Mouse (Mus musculus): ENCODE measurements around the gene Perm1. TPM values are rescaled to one million over a fixed set of nuclear protein-coding genes. Genes with fewer than 3 reads are reported as not detected.
A peak's percentile ranks its signal among the peaks of the same experiment; 100 is the strongest.

Gene Perm1
- total RNA-seq, 2 experiments from 2014 or later, result 4.2 to 5.9 TPM

DNA sequence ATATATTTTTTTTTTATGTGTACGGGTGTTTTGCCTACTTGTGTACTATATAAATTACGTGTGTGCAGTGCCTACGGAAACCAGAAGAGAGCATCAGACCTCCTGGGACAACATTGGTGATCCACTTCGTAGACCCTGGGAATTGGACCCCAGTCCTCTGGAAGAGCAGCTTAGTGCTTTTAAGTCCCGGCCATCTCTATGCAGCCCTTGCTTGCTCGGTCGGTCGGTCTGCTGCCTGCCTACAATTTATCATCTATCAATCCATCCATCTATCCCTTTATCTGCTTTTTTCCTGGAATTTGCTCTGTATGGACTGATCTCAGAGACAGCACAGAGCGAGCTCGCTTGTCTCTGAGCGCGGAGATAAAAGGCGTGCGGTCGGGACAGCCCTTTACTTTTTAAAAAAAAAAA, 19.7 kb downstream of the Perm1 start:
- ATAC-seq (replicated peaks; ENCODE audit: low FRiP score, poor library complexity, severe bottlenecking), result peak; percentile 52

DNA sequence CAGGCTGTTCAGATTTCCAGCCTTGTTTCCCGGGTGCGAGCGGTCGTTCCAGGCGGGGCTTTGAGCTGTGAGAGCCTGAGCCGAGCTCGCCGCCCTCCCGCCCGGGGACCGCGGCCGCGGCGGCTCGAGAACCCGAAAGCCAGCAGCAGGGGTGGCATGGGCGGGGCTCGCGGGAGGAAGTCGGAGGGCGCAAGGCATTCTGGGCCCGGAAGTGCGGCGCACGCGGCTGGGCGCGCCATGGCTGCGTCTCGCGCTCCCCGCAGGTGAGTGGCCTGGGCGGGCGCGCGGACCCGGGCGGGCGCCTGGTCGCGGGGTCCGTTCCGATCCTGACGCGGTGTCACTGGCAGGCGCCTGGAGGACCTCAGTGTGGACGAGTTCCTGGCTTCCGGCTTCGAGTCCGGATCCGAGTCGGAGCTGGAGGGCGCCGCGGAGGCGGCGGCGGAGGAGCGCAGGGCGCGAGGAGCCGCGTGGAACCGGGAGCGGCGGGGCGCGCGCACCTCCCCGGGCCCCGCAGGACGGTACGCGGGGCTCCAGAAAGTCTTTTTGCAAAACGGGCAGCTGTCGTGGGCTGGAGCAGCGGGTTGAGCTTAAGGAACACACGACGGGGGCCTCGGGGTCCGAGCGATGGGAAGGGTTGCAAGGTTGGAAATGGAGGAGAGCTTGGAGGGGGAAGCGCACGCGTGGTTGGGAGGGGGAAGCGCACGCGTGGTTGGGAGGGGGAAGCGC, 20.3 kb downstream of the Perm1 start, which contains the start of gene Noc2l:
Gene Noc2l (plus strand): TSS at position 203 of the 726 bp plus-strand sequence.
- ATAC-seq (replicated peaks; ENCODE audit: low FRiP score, poor library complexity, severe bottlenecking), result peak; percentile 90

DNA sequence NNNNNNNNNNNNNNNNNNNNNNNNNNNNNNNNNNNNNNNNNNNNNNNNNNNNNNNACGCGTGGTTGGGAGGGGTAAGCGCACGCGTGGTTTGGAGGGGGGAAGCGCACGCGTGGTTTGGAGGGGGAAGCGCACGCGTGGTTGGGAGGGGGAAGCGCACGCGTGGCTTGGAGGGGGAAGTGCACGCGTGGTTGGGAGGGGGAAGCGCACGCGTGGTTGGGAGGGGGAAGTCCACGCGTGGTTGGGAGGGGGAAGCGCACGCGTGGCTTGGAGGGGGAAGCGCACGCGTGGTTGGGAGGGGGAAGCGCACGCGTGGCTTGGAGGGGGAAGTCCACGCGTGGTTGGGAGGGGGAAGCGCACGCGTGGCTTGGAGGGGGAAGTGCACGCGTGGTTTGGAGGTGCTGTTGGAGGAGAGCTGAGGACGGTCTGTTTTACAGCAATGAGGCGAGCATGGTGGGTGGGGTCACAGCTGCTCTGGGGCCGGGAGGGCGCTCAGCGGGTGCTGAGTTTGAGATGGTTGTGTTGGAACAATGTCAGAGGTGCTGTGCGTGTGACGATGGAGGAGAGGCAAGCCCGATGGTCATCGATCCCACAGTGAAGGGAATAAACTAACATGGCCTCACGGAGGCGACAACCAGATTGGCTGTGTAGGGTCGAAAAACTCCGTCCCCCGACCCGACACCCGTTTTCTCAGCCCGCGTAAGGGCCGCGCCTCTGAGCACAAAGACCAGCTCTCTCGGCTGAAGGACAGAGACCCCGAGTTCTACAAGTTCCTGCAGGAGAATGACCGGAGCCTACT, 21.2 kb downstream of the Perm1 start:
- ATAC-seq (replicated peaks; ENCODE audit: low FRiP score, poor library complexity, severe bottlenecking), result no peak

DNA sequence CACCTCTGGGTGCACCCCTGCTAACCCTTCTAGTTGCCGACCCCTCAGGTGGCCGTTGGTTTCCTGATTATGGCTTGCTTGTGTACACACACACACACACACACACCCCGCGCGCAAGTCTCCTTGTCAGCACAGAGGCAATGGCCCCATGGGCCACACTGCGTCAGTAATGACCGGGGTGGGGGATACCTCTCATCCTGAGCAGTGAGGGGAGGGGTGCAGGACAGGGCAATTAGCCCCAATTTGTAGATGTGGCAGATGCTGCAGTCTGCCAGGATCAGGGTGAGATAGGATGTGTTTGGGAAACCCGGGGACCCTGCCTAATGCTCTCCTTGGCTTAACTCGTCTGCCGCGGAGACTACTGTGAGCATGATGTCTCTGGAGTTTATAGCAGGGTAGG, 33.9 kb downstream of the Perm1 start:
- ATAC-seq (replicated peaks; ENCODE audit: low FRiP score, poor library complexity, severe bottlenecking), result no peak

DNA sequence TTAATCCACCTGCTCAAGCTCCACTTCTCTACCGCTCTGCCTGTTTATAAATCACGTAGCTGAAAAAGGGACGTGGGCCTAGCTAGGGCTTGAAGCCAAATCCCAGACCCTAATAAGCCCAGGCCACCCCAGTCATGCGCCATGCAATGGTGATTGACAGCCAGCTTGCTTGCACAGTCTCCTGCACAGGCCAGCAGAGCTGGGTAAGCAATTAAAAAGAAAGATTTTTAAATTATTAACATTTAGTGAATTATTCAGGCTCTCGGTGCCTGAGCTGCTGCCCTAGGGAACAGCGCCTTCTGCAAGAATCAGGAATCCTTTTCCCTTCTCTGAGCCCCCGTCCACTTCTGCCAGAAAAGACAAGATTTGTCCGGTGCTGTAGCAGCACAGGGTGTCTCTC, 35.4 kb downstream of the Perm1 start:
- no peak for ATAC-seq (replicated peaks; ENCODE audit: low FRiP score, poor library complexity, severe bottlenecking)

- ATAC-seq (replicated peaks; ENCODE audit: low FRiP score, poor library complexity, severe bottlenecking), result peak; percentile 35
These were observed 36.5 kb downstream of the Perm1 start for GRCm38 (mm10) chr4:156252140-156252539.

DNA sequence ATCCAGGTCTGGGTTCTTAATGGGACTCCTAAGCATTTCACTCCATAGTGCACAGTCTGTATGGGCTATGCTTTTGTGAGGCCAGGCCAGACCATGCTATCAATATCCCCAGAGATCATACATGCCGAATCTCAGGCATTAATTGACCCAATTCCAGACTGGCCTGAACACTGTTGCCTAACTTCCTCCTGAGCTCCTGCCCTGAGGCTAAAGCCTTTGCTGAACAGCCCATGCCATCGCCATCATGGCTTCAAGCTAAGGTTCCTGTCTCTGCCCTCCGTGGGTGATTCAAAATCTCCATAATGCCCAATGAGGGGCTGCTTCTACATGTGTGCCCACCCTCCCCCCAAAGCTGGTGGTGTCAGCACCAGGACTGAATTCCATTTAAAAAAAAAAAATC, 37.0 kb downstream of the Perm1 start:
- peak; percentile 8 for ATAC-seq (replicated peaks; ENCODE audit: low FRiP score, poor library complexity, severe bottlenecking)

- peak; percentile 80 for ATAC-seq (replicated peaks; ENCODE audit: low FRiP score, poor library complexity, severe bottlenecking)
These were observed 37.4 kb downstream of the Perm1 start for GRCm38 (mm10) chr4:156253043-156253442.

DNA sequence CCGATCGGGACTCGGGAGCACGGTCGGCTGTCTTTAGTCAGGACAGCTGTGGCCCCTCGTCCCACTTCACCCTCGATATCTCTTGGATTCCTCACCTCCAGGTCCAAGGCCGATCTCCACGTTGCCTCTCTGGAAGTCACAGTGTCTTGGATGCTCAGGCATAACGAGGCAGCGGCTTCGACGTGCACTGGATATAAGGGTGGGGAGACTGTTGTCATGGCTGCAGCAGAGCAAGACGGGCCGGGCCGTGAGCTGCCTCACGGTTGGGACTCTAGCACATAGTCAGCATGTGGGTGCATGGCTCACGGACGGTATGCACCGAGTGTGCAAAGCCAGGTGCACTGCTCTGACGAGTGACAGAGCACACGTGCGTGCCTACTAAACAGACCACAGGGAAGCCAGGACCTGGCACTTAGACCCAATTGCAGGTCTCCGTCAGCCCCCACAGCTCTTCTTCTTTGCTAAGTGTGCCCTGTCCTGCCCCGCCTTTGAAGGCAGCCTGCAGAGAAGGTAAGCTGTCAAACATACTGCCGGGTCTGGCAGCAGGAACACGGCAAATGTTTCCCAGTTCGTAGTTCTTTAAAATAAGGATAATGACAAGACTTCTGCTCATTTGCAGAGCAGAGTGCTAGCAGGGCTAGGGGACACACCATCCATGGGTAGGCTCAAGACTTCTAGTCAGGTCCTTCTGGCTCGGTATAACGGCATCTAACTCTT, 38.9 kb downstream of the Perm1 start:
- peak; percentile 70 for ATAC-seq (replicated peaks; ENCODE audit: low FRiP score, poor library complexity, severe bottlenecking)

GRCm38 (mm10) chr4:156255078-156255839, 39.6 kb downstream of the Perm1 start, which contains the start of gene Samd11:
Gene Samd11, minus strand, starts transcription at chr4:156255657.
- peak; percentile 43 for ATAC-seq (replicated peaks; ENCODE audit: low FRiP score, poor library complexity, severe bottlenecking)

Other genes with a start within 250 kb of the Perm1 start
- gene B3galt6, start 223.2 kb upstream of the Perm1 start, total RNA-seq (2015; ENCODE audit: low replicate concordance), result 1.3 and 5.8 TPM in 2 replicates
- 2.3 TPM in 2 replicates for gene B3galt6, start 223.2 kb upstream of the Perm1 start, total RNA-seq (2017; ENCODE audit: low replicate concordance)
- 31.4 and 59.1 TPM in 2 replicates for gene Sdf4, start 223.0 kb upstream of the Perm1 start, total RNA-seq (2015; ENCODE audit: low replicate concordance)
- 92.1 and 127 TPM in 2 replicates for gene Sdf4, start 223.0 kb upstream of the Perm1 start, total RNA-seq (2017; ENCODE audit: low replicate concordance)
- gene Tnfrsf4, start 202.0 kb upstream of the Perm1 start, total RNA-seq (2015; ENCODE audit: low replicate concordance), result 3.4 TPM in 1 of 2 replicates, not detected in the other
- 0.61 and 8.2 TPM in 2 replicates for gene Tnfrsf4, start 202.0 kb upstream of the Perm1 start, total RNA-seq (2017; ENCODE audit: low replicate concordance)
- 2.9 and 26.7 TPM in 2 replicates for gene Tnfrsf18, start 189.7 kb upstream of the Perm1 start, total RNA-seq (2015; ENCODE audit: low replicate concordance)
- gene Tnfrsf18, start 189.7 kb upstream of the Perm1 start, total RNA-seq (2017; ENCODE audit: low replicate concordance), result 1.5 and 3.5 TPM in 2 replicates
- not detected in 2 replicates for gene Ttll10, start 156.5 kb upstream of the Perm1 start, total RNA-seq (2015; ENCODE audit: low replicate concordance)
- not detected in 2 replicates for gene Ttll10, start 156.5 kb upstream of the Perm1 start, total RNA-seq (2017; ENCODE audit: low replicate concordance)
- gene 9430015G10Rik, start 105.9 kb upstream of the Perm1 start, total RNA-seq (2015; ENCODE audit: low replicate concordance), result 28.5 and 48.7 TPM in 2 replicates
- 52.1 and 58.6 TPM in 2 replicates for gene 9430015G10Rik, start 105.9 kb upstream of the Perm1 start, total RNA-seq (2017; ENCODE audit: low replicate concordance)
- gene Rnf223, start 85.4 kb upstream of the Perm1 start, total RNA-seq (2015; ENCODE audit: low replicate concordance), result 0.84 TPM in 1 of 2 replicates, not detected in the other
- 0.30 and 0.90 TPM in 2 replicates for gene Rnf223, start 85.4 kb upstream of the Perm1 start, total RNA-seq (2017; ENCODE audit: low replicate concordance)
- gene Agrn, start 18.4 kb upstream of the Perm1 start, total RNA-seq (2015; ENCODE audit: low replicate concordance), result 107 and 119 TPM in 2 replicates
- gene Agrn, start 18.4 kb upstream of the Perm1 start, total RNA-seq (2017; ENCODE audit: low replicate concordance), result 52.9 and 82.3 TPM in 2 replicates
- gene Isg15, start 15.1 kb upstream of the Perm1 start, total RNA-seq (2015; ENCODE audit: low replicate concordance), result 32.8 and 101 TPM in 2 replicates
- 71.3 and 108 TPM in 2 replicates for gene Isg15, start 15.1 kb upstream of the Perm1 start, total RNA-seq (2017; ENCODE audit: low replicate concordance)
- 12.2 and 17.3 TPM in 2 replicates for gene AW011738, start 12.6 kb upstream of the Perm1 start, total RNA-seq (2015; ENCODE audit: low replicate concordance)
- 13.1 and 16.0 TPM in 2 replicates for gene AW011738, start 12.6 kb upstream of the Perm1 start, total RNA-seq (2017; ENCODE audit: low replicate concordance)
- gene Plekhn1, start 19.0 kb downstream of the Perm1 start, total RNA-seq (2015; ENCODE audit: low replicate concordance), result 36.9 and 45.8 TPM in 2 replicates
- 23.7 and 40.3 TPM in 2 replicates for gene Plekhn1, start 19.0 kb downstream of the Perm1 start, total RNA-seq (2017; ENCODE audit: low replicate concordance)
- 18.4 and 28.1 TPM in 2 replicates for gene Noc2l, start 20.1 kb downstream of the Perm1 start, total RNA-seq (2015; ENCODE audit: low replicate concordance)
- gene Noc2l, start 20.1 kb downstream of the Perm1 start, total RNA-seq (2017; ENCODE audit: low replicate concordance), result 31.5 and 44.9 TPM in 2 replicates
- 349 and 378 TPM in 2 replicates for gene Samd11, start 39.8 kb downstream of the Perm1 start, total RNA-seq (2015; ENCODE audit: low replicate concordance)
- gene Samd11, start 39.8 kb downstream of the Perm1 start, total RNA-seq (2017; ENCODE audit: low replicate concordance), result 332 and 337 TPM in 2 replicates
- gene Vmn2r-ps159, start 115.2 kb downstream of the Perm1 start, total RNA-seq (2015; ENCODE audit: low replicate concordance), result not detected in 2 replicates
- not detected in 2 replicates for gene Vmn2r-ps159, start 115.2 kb downstream of the Perm1 start, total RNA-seq (2017; ENCODE audit: low replicate concordance)